Mouse (Mus musculus) forebrain, embryonic 16.5 days (tissue): ENCODE results near the gene Ppp3r2. TPM values are rescaled to one million over a fixed set of nuclear protein-coding genes. Genes with fewer than 3 reads are reported as not detected.

Source experiments
- polyA plus RNA-seq: library from polyadenylated mRNA; unstranded; fragments of >200 nt; fragmentation: Nextera tagmentation; extraction: Ambion mirVana; gene quantifications from 2 replicates; pipeline ENCODE4 v1.2.1, GENCODE M21; 2015

The Ppp3r2 gene
- polyA plus RNA-seq, 1 experiment from 2014 or later, result 0.39 TPM

Other genes starting within 250 kb of the Ppp3r2 start
- gene Acnat1, start 208.1 kb downstream of the Ppp3r2 start, polyA plus RNA-seq, result not detected in 2 replicates
- gene Baat, start 175.5 kb downstream of the Ppp3r2 start, polyA plus RNA-seq, result 0.12 and 0.16 TPM in 2 replicates
- gene Mrpl50, start 160.9 kb downstream of the Ppp3r2 start, polyA plus RNA-seq, result 79.0 and 83.5 TPM in 2 replicates
- 14.9 and 15.8 TPM in 2 replicates for gene Zfp189, start 160.8 kb downstream of the Ppp3r2 start, polyA plus RNA-seq
- gene Aldob, start 132.5 kb downstream of the Ppp3r2 start, polyA plus RNA-seq, result 0.14 and 0.35 TPM in 2 replicates
- 56.3 and 72.7 TPM in 2 replicates for gene Tmem246, start 84.1 kb downstream of the Ppp3r2 start, polyA plus RNA-seq
- 57.9 and 61.5 TPM in 2 replicates for gene Rnf20, start 50.0 kb downstream of the Ppp3r2 start, polyA plus RNA-seq
- gene Grin3a, start 163.7 kb upstream of the Ppp3r2 start, polyA plus RNA-seq, result 8.3 and 12.2 TPM in 2 replicates